Mouse (Mus musculus) embryonic facial prominence, embryonic 14.5 days (tissue): ENCODE results near the gene Ipo5. TPM values are rescaled to one million over a fixed set of nuclear protein-coding genes. Genes with fewer than 3 reads are reported as not detected.

ENCODE experiments used
- ATAC-seq: fragments of 200-750 bp; cut with Nextera tagmentation; 2 replicates; pipeline ENCODE4 v1.8.0; 2017; ENCODE audit warnings: low read depth, moderate number of reproducible peaks, moderate TSS enrichment
- DNase-seq: peaks from one replicate; pipeline ENCODE4 v3.0.0-alpha.2; 2015; ENCODE audit warnings: low spot score
- H3K27ac ChIP-seq: fragments of 300-500 bp; sonication (generic); replicated peaks from 2 replicates; pipeline ENCODE4 v1.5.1; 2014; ENCODE audit warnings: low read depth, mild to moderate bottlenecking, low read length, moderate library complexity
- H3K27me3 ChIP-seq: fragments of 300-500 bp; sonication (generic); replicated peaks from 2 replicates; pipeline ENCODE4 v1.6.1; 2014; ENCODE audit warnings: low read length; ENCODE audit not compliant: control insufficient read depth, insufficient read depth
- H3K36me3 ChIP-seq: fragments of 300-500 bp; sonication (generic); 2 replicates; pipeline ENCODE4 v1.6.1; 2014; ENCODE audit warnings: low read length, mixed read lengths; ENCODE audit not compliant: control insufficient read depth, insufficient read depth
- H3K4me1 ChIP-seq: fragments of 300-500 bp; sonication (generic); 2 replicates; pipeline ENCODE4 v1.6.1; 2014; ENCODE audit warnings: antibody characterized with exemption, low read length; ENCODE audit not compliant: control insufficient read depth, insufficient read depth
- H3K4me2 ChIP-seq: fragments of 300-500 bp; sonication (generic); 2 replicates; pipeline ENCODE4 v1.6.1; 2014; ENCODE audit warnings: low read depth, mild to moderate bottlenecking, low read length, moderate library complexity, mixed read lengths
- H3K4me3 ChIP-seq: fragments of 300-500 bp; sonication (generic); 2 replicates; pipeline ENCODE4 v1.5.1; 2014; ENCODE audit warnings: low read depth, mild to moderate bottlenecking, low read length
- H3K9ac ChIP-seq: fragments of 300-500 bp; sonication (generic); 2 replicates; pipeline ENCODE4 v1.6.1; 2014; ENCODE audit warnings: low read depth, mild to moderate bottlenecking, low read length, moderate library complexity, mixed read lengths
- H3K9me3 ChIP-seq: fragments of 300-500 bp; sonication (generic); 2 replicates; pipeline ENCODE4 v1.6.1; 2016; ENCODE audit warnings: low read length; ENCODE audit not compliant: control insufficient read depth
- WGBS: fragments of 180-500 bp; shearing (Covaris S2); extraction: QIAGEN DNeasy Blood & Tissue Kit; methylation state at CpG from one replicate; pipeline ENCODE4 v1.1.7; 2014; 5-methylcytosine and 5-hydroxymethylcytosine counted together
- polyA plus RNA-seq: library from polyadenylated mRNA; unstranded; fragments of >200 nt; fragmentation: Nextera tagmentation; extraction: Ambion mirVana; gene quantifications from 2 replicates; pipeline ENCODE4 v1.2.1, GENCODE M21; 2014

The Ipo5 gene
- polyA plus RNA-seq, 1 experiment from 2014 or later = 102 TPM

GRCm38 (mm10) chr14:120931236-120931635 is 20.2 kb downstream of the Ipo5 start:
- peaks cover 91% of the 10 kb centered on the region for H3K36me3 ChIP-seq
- no peak overlapping the region for H3K9ac ChIP-seq
- no peak overlapping the region for H3K4me3 ChIP-seq
- ATAC-seq (no peak), DNase-seq (no peak)
- H3K4me1 ChIP-seq = no peaks in the 10 kb centered on the region
- no peaks in the 10 kb centered on the region for H3K27me3 ChIP-seq
- no peak overlapping the region for H3K27ac ChIP-seq
- H3K9me3 ChIP-seq = no peaks in the 10 kb centered on the region
- no peak overlapping the region for H3K4me2 ChIP-seq
- 85% methylated on average over 4 of the region's 4 CpGs for WGBS

DNA sequence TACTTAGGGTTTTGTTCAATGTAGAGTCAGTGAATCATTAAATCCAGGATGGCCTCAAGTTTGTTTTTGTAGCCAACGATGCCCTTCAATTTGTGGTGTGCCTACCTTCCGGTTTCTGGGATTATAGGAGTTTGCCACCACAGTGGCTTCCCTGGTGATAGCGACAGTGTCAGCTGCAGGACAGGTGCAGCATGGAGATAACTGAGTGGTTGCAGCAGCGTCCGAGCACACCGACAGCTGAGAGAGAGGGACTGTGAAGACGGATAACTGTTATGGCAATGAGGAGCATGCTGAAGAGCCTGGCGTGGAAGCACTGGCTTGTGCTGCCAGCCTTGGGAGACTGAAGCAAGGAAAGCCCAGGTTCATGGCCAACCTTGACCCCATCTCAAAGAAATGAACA is 22.6 kb downstream of the Ipo5 start:
- Histone ChIP-seq H3K4me1 (no peaks in the 10 kb centered on the region), H3K27me3 (no peaks in the 10 kb centered on the region), H3K9me3 (no peaks in the 10 kb centered on the region), H3K4me3 (no peak overlapping the region), H3K9ac (no peak overlapping the region), H3K27ac (no peak overlapping the region), H3K4me2 (no peak overlapping the region), H3K36me3 (peaks cover 91% of the 10 kb centered on the region)
- 93% methylated on average over 8 of the region's 8 CpGs for WGBS
- ATAC-seq (no peak), DNase-seq (no peak)

DNA sequence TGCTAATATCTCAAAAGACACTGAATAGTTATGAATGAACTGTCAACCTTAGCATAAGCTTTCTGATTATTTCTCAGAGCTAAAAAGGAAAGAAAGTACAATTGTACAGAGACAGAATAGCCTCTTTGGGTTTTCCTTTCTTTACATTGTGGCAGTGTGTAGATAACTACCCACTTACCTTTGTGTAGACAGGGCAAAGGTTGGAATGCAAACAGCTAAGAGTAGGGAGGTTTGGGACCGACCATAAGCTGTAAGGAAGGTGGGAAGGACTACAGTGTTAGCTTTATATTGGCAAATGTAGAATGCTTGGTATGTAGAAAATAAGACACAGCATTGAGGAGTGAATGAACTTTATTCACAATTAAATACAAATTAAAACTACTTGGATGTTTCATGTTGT is 26.1 kb downstream of the Ipo5 start:
- Histone ChIP-seq H3K4me3 (no peak overlapping the region), H3K27ac (no peak overlapping the region), H3K4me2 (no peak overlapping the region), H3K9ac (no peak overlapping the region), H3K4me1 (no peaks in the 10 kb centered on the region), H3K9me3 (no peaks in the 10 kb centered on the region), H3K36me3 (peaks cover 97% of the 10 kb centered on the region), H3K27me3 (no peaks in the 10 kb centered on the region)
- DNase-seq (no peak), ATAC-seq (no peak)
- 83% methylated on average over 1 of the region's 1 CpGs for WGBS

DNA sequence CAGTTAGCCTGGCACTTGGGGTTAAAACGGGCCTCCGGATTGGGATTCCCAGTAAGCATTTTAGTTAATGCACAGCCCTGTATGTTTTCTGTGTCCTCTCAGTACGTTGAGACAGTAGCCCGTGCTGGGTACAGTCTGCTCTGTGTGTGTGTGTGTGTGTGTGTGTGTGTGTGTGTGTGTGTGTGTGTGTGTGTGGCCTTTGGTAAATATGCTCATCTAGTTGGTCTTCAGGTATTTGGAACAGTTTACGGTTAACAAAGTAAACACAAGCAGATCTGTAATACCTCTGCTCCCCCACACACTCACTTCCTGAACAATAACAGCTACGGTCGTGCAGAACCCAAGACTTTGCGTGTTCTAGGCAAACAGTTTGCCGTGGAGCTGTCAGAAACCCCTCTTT is 31.8 kb downstream of the Ipo5 start:
- H3K9me3 ChIP-seq = no peaks in the 10 kb centered on the region
- H3K4me2 ChIP-seq = no peak overlapping the region
- H3K4me3 ChIP-seq = no peak overlapping the region
- ATAC-seq = no peak
- peaks cover 97% of the 10 kb centered on the region for H3K36me3 ChIP-seq
- no peak overlapping the region for H3K9ac ChIP-seq
- no peaks in the 10 kb centered on the region for H3K4me1 ChIP-seq
- H3K27me3 ChIP-seq = no peaks in the 10 kb centered on the region
- H3K27ac ChIP-seq = no peak overlapping the region
- WGBS = 86% methylated on average over 9 of the region's 9 CpGs
- DNase-seq = no peak

GRCm38 (mm10) chr14:120945146-120945545 is 34.1 kb downstream of the Ipo5 start:
- peaks cover 93% of the 10 kb centered on the region for H3K36me3 ChIP-seq
- no peaks in the 10 kb centered on the region for H3K4me1 ChIP-seq
- H3K9ac ChIP-seq = no peak overlapping the region
- H3K4me2 ChIP-seq = no peak overlapping the region
- WGBS = 80% methylated on average over 7 of the region's 7 CpGs
- no peak overlapping the region for H3K27ac ChIP-seq
- H3K27me3 ChIP-seq = no peaks in the 10 kb centered on the region
- DNase-seq (no peak), ATAC-seq (no peak)
- H3K4me3 ChIP-seq = no peak overlapping the region
- peaks cover 6% of the 10 kb centered on the region; the same call in 1 of the 2 replicates for H3K9me3 ChIP-seq

- whole genome bisulfite sequencing = 65% methylated on average over 8 of the region's 8 CpGs
- Histone ChIP-seq H3K27me3 (no peaks in the 10 kb centered on the region), H3K9me3 (peaks cover 6% of the 10 kb centered on the region), H3K4me3 (no peak overlapping the region), H3K9ac (no peak overlapping the region), H3K27ac (no peak overlapping the region), H3K4me2 (no peak overlapping the region), H3K36me3 (peaks cover 74% of the 10 kb centered on the region), H3K4me1 (no peaks in the 10 kb centered on the region)
- ATAC-seq (no peak), DNase-seq (peak; percentile 16)
Measured at GRCm38 (mm10) chr14:120947104-120947503, 36.1 kb downstream of the Ipo5 start.

GRCm38 (mm10) chr14:120949002-120949401 is 38.0 kb downstream of the Ipo5 start:
- Histone ChIP-seq H3K9me3 (peaks cover 6% of the 10 kb centered on the region), H3K4me3 (no peak overlapping the region), H3K9ac (no peak overlapping the region), H3K27me3 (no peaks in the 10 kb centered on the region), H3K4me2 (no peak overlapping the region), H3K36me3 (peaks cover 55% of the 10 kb centered on the region), H3K27ac (no peak overlapping the region), H3K4me1 (no peaks in the 10 kb centered on the region)
- 92% methylated on average over 5 of the region's 5 CpGs for WGBS
- DNase-seq = no peak
- ATAC-seq = no peak

DNA sequence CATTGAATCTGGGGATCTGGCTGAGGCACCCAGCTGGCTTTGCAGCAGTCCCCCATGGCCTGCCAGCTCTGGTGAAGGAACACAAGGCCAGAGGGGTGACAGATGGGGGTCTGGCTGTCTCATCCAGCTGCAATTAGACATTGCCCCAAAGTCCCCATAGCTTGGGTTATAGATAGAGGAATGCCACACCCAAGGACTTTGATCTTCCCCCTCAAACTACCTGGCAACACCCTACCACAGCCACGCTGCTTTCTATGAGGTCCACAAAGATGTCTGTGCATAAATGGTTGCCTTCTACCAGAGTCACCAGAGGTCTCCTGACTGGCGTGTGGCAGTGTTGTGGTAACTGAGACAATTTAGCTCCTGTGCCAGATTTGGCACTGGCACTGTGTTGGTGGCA is 39.0 kb downstream of the Ipo5 start:
- Histone ChIP-seq H3K27ac (no peak overlapping the region), H3K9me3 (peaks cover 6% of the 10 kb centered on the region)
- no peak for ATAC-seq

DNA sequence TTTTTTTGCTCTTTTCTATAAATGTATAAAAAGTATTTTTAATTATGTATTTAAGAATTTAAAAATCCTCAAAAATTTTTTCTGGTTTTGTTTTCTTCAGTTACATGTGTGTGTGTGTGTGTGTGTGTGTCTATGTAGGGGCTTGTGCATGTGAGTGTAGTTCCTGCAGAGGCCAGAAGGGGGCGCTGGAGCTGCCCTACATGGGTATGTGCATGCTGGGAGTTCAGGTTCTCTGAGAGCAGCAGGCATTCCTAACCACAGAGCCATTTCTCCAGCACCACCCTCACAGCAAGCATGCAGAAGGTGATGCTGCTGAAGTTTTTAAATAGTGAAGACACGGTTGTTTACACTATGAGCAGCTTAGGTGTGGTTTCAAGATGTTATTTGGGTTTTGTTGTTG is 41.4 kb downstream of the Ipo5 start:
- Histone ChIP-seq H3K4me2 (no peak overlapping the region), H3K9me3 (peaks cover 6% of the 10 kb centered on the region), H3K27me3 (no peaks in the 10 kb centered on the region), H3K27ac (no peak overlapping the region), H3K4me3 (no peak overlapping the region), H3K36me3 (peaks cover 21% of the 10 kb centered on the region), H3K9ac (no peak overlapping the region), H3K4me1 (no peaks in the 10 kb centered on the region)
- DNase-seq (no peak), ATAC-seq (no peak)
- 44% methylated on average over 2 of the region's 2 CpGs for WGBS

More for the DNA sequence above, 39.0 kb downstream of the Ipo5 start:
- no peak overlapping the region for H3K4me2 ChIP-seq
- no peak for DNase-seq
- no peaks in the 10 kb centered on the region for H3K27me3 ChIP-seq
- H3K4me3 ChIP-seq = no peak overlapping the region
- peaks cover 44% of the 10 kb centered on the region for H3K36me3 ChIP-seq
- H3K4me1 ChIP-seq = no peaks in the 10 kb centered on the region
- H3K9ac ChIP-seq = no peak overlapping the region
- WGBS = 73% methylated on average over 2 of the region's 2 CpGs
